ENCODE assay signal across 8 mouse cellular contexts in the genomic region with DNA sequence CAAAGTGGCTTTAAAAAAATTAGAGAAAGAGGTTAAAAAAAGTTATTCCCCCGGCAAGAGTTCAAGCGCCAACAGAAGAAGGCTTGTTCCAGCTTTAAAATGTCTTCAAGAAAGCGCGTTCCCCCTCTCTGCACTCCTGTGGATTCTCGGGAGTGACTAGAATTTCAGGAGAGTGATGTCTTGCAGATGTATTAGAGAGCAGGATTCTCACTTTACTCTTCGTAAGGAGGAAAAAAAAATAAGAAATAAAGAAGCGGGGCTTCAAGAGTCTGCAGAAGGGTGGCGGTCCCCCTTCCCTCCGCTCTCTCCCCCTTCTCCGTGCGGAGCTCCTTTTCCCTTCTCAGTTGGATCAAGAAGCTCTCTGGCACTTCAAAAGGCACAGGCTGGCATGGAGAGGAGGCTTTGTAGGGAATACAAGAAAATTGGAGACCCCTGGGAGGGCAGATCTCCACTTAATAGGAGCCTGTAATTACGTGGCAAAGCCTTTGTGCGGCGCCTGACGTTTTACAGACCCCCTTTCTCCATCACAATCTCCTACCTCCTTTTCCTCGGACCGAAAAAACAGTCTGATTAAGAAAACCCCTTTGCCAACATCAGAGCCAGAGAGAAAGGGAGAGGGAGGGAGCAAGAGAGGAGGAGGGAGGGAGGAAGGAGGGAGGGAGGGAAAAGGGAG. TPM values are rescaled to one million over a fixed set of nuclear protein-coding genes. Genes with fewer than 3 reads are reported as not detected.
DNase-seq lines count a peak whose midpoint lies in the region; ATAC-seq and TF ChIP-seq lines count a peak whose summit lies in the region.

Prrx1 (minus strand) TSS at position 610 of the 673 bp plus-strand sequence.

- peaks cover 11% of the 10 kb centered on the region for H3K4me1 ChIP-seq in testis, adult 2 months (ENCODE audit: control insufficient read depth, insufficient read depth, low read length)
- peaks cover 8% of the 10 kb centered on the region for H3K4me1 ChIP-seq in forebrain, embryonic 11.5 days (replicated peaks; ENCODE audit: control insufficient read depth, insufficient read depth, low read length)
- H3K4me1 ChIP-seq in heart, postnatal 0 days (ENCODE audit: control insufficient read depth, insufficient read depth), result peaks cover 15% of the 10 kb centered on the region; the same call in 1 of the 2 replicates
- no peaks in the 10 kb centered on the region; the same call in 1 of the 2 replicates for H3K4me1 ChIP-seq in liver, embryonic 11.5 days (replicated peaks; ENCODE audit: control insufficient read depth, insufficient read depth, low read length)
- peaks cover 10% of the 10 kb centered on the region for H3K4me1 ChIP-seq in small intestine, adult 2 months (ENCODE audit: control insufficient read depth, insufficient read depth, insufficient read length, low read length)

- peak within 1 kb of the TSS; percentile 87 for H3K4me2 ChIP-seq in forebrain, embryonic 11.5 days (ENCODE audit: low read depth, low read length, severe bottlenecking)
- H3K4me2 ChIP-seq in heart, postnatal 0 days (ENCODE audit: low read depth, low read length), result peak within 1 kb of the TSS; percentile 94
- peak within 1 kb of the TSS; percentile 69 for H3K4me2 ChIP-seq in liver, embryonic 11.5 days

- no peak for TF ChIP-seq EP300 in heart, postnatal 0 days (IDR thresholded peaks at IDR 0.05; ENCODE audit: low read depth)

- no peak within 1 kb of the TSS for H3K27ac ChIP-seq in testis, adult 2 months (ENCODE audit: control insufficient read depth, insufficient read depth, low read depth, low read length)
- peak within 1 kb of the TSS; percentile 69 for H3K27ac ChIP-seq in forebrain, embryonic 11.5 days (ENCODE audit: low read depth, low read length)
- H3K27ac ChIP-seq in heart, postnatal 0 days (ENCODE audit: low read depth), result peak within 1 kb of the TSS; percentile 73
- no peak within 1 kb of the TSS for H3K27ac ChIP-seq in liver, embryonic 11.5 days (ENCODE audit: low read depth, low read length)
- H3K27ac ChIP-seq in small intestine, adult 2 months (ENCODE audit: insufficient read depth, low read depth, low read length), result no peak within 1 kb of the TSS

- peak within 1 kb of the TSS; percentile 84 for H3K9ac ChIP-seq in forebrain, embryonic 11.5 days (ENCODE audit: low read length)
- H3K9ac ChIP-seq in heart, postnatal 0 days (replicated peaks; ENCODE audit: low read depth, low read length), result peak within 1 kb of the TSS; percentile 74
- H3K9ac ChIP-seq in liver, embryonic 11.5 days (ENCODE audit: low read depth, low read length), result no peak within 1 kb of the TSS

- H3K36me3 ChIP-seq in testis, adult 2 months (ENCODE audit: control insufficient read depth, insufficient read depth, low read length), result no peaks in the 10 kb centered on the region
- no peaks in the 10 kb centered on the region for H3K36me3 ChIP-seq in forebrain, embryonic 11.5 days (ENCODE audit: control insufficient read depth, insufficient read depth, low read length)
- no peaks in the 10 kb centered on the region for H3K36me3 ChIP-seq in heart, postnatal 0 days (replicated peaks; ENCODE audit: control insufficient read depth, insufficient read depth, low read length)
- no peaks in the 10 kb centered on the region for H3K36me3 ChIP-seq in liver, embryonic 11.5 days (ENCODE audit: control insufficient read depth, insufficient read depth, low read length)
- H3K36me3 ChIP-seq in small intestine, adult 2 months (ENCODE audit: control insufficient read depth, insufficient read depth, low read length), result no peaks in the 10 kb centered on the region

- ATAC-seq in forebrain, embryonic 11.5 days (replicated peaks; ENCODE audit: low FRiP score), result peak; percentile 78
- ATAC-seq in heart, postnatal 0 days (ENCODE audit: insufficient read depth, low read depth), result no peak
- ATAC-seq in liver, embryonic 11.5 days (replicated peaks; ENCODE audit: low FRiP score), result no peak

- no peak for DNase-seq in testis, postnatal 10 days (ENCODE audit: low spot score)
- peak; percentile 82 for DNase-seq in forebrain, embryonic 11.5 days (ENCODE audit: low spot score)
- peak; percentile 36 for DNase-seq in heart, postnatal 0 days (ENCODE audit: low spot score)
- no peak for DNase-seq in liver, embryonic 11.5 days (ENCODE audit: low spot score)
- no peak for DNase-seq in cerebellum, adult 18-20 months
- DNase-seq in c-Kit-positive CD71-positive TER-119-positive erythroid progenitor cells, embryonic 14.5 days (ENCODE audit: low spot score), result no peak

- no peaks in the 10 kb centered on the region; the same call in 1 of the 2 replicates for H3K27me3 ChIP-seq in testis, adult 2 months (ENCODE audit: control insufficient read depth, insufficient read depth, low read length)
- peaks cover 23% of the 10 kb centered on the region for H3K27me3 ChIP-seq in forebrain, embryonic 11.5 days (ENCODE audit: control insufficient read depth, insufficient read depth, low read length)
- peaks cover 47% of the 10 kb centered on the region for H3K27me3 ChIP-seq in heart, postnatal 0 days (ENCODE audit: control insufficient read depth, insufficient read depth, low read length)
- peaks cover 73% of the 10 kb centered on the region for H3K27me3 ChIP-seq in liver, embryonic 11.5 days (replicated peaks; ENCODE audit: control insufficient read depth, insufficient read depth, low read length)
- H3K27me3 ChIP-seq in small intestine, adult 2 months (ENCODE audit: control insufficient read depth, insufficient read depth, low read length), result peaks cover 80% of the 10 kb centered on the region

- under 1% methylated on average over 17 of the region's 17 CpGs for WGBS in forebrain, embryonic 11.5 days
- WGBS in heart, postnatal 0 days, result 2% methylated on average over 17 of the region's 17 CpGs
- under 1% methylated on average over 17 of the region's 17 CpGs for WGBS in liver, embryonic 11.5 days
- WGBS in small intestine, adult 2 months, result 6% methylated on average over 17 of the region's 17 CpGs

- peak within 1 kb of the TSS; percentile 75 for H3K4me3 ChIP-seq in testis, adult 2 months (ENCODE audit: control insufficient read depth, low read depth, low read length)
- peak within 1 kb of the TSS; percentile 59 for H3K4me3 ChIP-seq in forebrain, embryonic 11.5 days (ENCODE audit: low read depth, low read length)
- peak within 1 kb of the TSS; percentile 75 for H3K4me3 ChIP-seq in heart, postnatal 0 days (ENCODE audit: low read depth, low read length)
- H3K4me3 ChIP-seq in liver, embryonic 11.5 days (ENCODE audit: low read depth, low read length), result peak within 1 kb of the TSS; percentile 48
- peak within 1 kb of the TSS; percentile 64 for H3K4me3 ChIP-seq in small intestine, adult 2 months (ENCODE audit: low read depth, low read length)

- TF ChIP-seq POLR2A in testis, adult 2 months (IDR thresholded peaks at IDR 0.05; ENCODE audit: control insufficient read depth, low read depth, low read length), result no peak
- TF ChIP-seq POLR2A in small intestine, adult 2 months (IDR thresholded peaks at IDR 0.05; ENCODE audit: low read depth, low read length), result no peak

- H3K9me3 ChIP-seq in forebrain, embryonic 11.5 days (ENCODE audit: control insufficient read depth, low read length), result no peaks in the 10 kb centered on the region
- no peaks in the 10 kb centered on the region for H3K9me3 ChIP-seq in heart, postnatal 0 days (replicated peaks; ENCODE audit: control insufficient read depth, low read length)
- no peaks in the 10 kb centered on the region for H3K9me3 ChIP-seq in liver, embryonic 11.5 days (ENCODE audit: control insufficient read depth, low read length)

- TF ChIP-seq CTCF in testis, adult 2 months (IDR thresholded peaks at IDR 0.05; ENCODE audit: control insufficient read depth, insufficient read depth, insufficient replicate concordance, low read depth, low read length), result no peak
- no peak for TF ChIP-seq CTCF in heart, postnatal 0 days (IDR thresholded peaks at IDR 0.05; ENCODE audit: low read depth)
- TF ChIP-seq CTCF in small intestine, adult 2 months (IDR thresholded peaks at IDR 0.05; ENCODE audit: extremely low read depth, insufficient read length, insufficient replicate concordance, low read depth, low read length), result no peak

RNA-seq across cellular contexts. Expression of gene Prrx1, which starts in this region (rescaled TPM):
- 0.65 and 1.0 TPM in 2 replicates for polyA plus RNA-seq in testis, adult 2 months (2012; rRNA removed)
- polyA plus RNA-seq in forebrain, embryonic 11.5 days (2014; fragmentation: Nextera tagmentation; extraction: Ambion mirVana), result 28.5 and 29.0 TPM in 2 replicates
- 7.1 and 10.3 TPM in 2 replicates for total RNA-seq in heart, postnatal 0 days (2014; rRNA removed; ENCODE audit: low replicate concordance)
- polyA plus RNA-seq in heart, postnatal 0 days (2015; fragmentation: Nextera tagmentation; extraction: Ambion mirVana), result 10.5 and 10.9 TPM in 2 replicates
- polyA plus RNA-seq in liver, embryonic 11.5 days (2014; fragmentation: Nextera tagmentation; extraction: Ambion mirVana), result 3.0 and 3.3 TPM in 2 replicates
- polyA plus RNA-seq in small intestine, adult 2 months (2012; rRNA removed), result 0.76 and 0.84 TPM in 2 replicates

Comparison
In these comparisons a context has a peak if more than half of its experiments do, and no peak if none do; other contexts are left out.
1. H3K27ac ChIP-seq: peak in forebrain, embryonic 11.5 days (single experiment) and heart, postnatal 0 days (single experiment); none in testis, adult 2 months (single experiment), liver, embryonic 11.5 days (single experiment) and small intestine, adult 2 months (single experiment).
2. DNase-seq: peak in forebrain, embryonic 11.5 days (single experiment) and heart, postnatal 0 days (single experiment); none in testis, postnatal 10 days (single experiment), liver, embryonic 11.5 days (single experiment), cerebellum, adult 18-20 months (0 of 2) and c-Kit-positive CD71-positive TER-119-positive erythroid progenitor cells, embryonic 14.5 days (single experiment).
3. Peak in every context shown above with its lines, with median percentiles within 50 percentile points of each other: H3K4me3 ChIP-seq and H3K4me2 ChIP-seq.